Mouse (Mus musculus): Measurements from ENCODE around the gene Zfp622.
"Not testable (repeated sequence)": the region's sequence is repeated elsewhere in the genome, so short reads cannot be mapped to it uniquely, and the experiment has no call there.

The Zfp622 gene

GRCm38 (mm10) chr15:25971596-25971995 lies 12.6 kb upstream of the Zfp622 start:
- ATAC-seq (ENCODE audit: low TSS enrichment): no peak

GRCm38 (mm10) chr15:25972758-25973157 lies 11.4 kb upstream of the Zfp622 start:
- ATAC-seq (ENCODE audit: low TSS enrichment): no peak

- ATAC-seq (ENCODE audit: low TSS enrichment): no peak
These were observed 9.8 kb upstream of the Zfp622 start for GRCm38 (mm10) chr15:25974352-25974751.

GRCm38 (mm10) chr15:25975810-25976209 lies 8.4 kb upstream of the Zfp622 start:
- ATAC-seq (ENCODE audit: low TSS enrichment): no peak

- ATAC-seq (ENCODE audit: low TSS enrichment): not testable (repeated sequence)
These were observed 552 bp upstream of the Zfp622 start for GRCm38 (mm10) chr15:25983614-25984013.

GRCm38 (mm10) chr15:25984734-25985492 lies 747 bp downstream of the Zfp622 start:
- ATAC-seq (ENCODE audit: low TSS enrichment): peak; percentile 41; the same call in 1 of the 2 replicates

GRCm38 (mm10) chr15:25992992-25993727 lies 9.0 kb downstream of the Zfp622 start:
- peak; percentile 74 for ATAC-seq (ENCODE audit: low TSS enrichment)

- peak; percentile 90 for ATAC-seq (ENCODE audit: low TSS enrichment)
These were observed 11.4 kb downstream of the Zfp622 start for GRCm38 (mm10) chr15:25995521-25995920.

GRCm38 (mm10) chr15:25999545-25999944 lies 15.4 kb downstream of the Zfp622 start:
- ATAC-seq (ENCODE audit: low TSS enrichment): not testable (repeated sequence)

- no peak for ATAC-seq (ENCODE audit: low TSS enrichment)
These were observed 24.5 kb downstream of the Zfp622 start for GRCm38 (mm10) chr15:26008621-26009020.

GRCm38 (mm10) chr15:26012891-26013290 lies 28.7 kb downstream of the Zfp622 start:
- peak; percentile 41; the same call in 1 of the 2 replicates for ATAC-seq (ENCODE audit: low TSS enrichment)

GRCm38 (mm10) chr15:26015979-26016665 lies 32.0 kb downstream of the Zfp622 start:
- ATAC-seq (ENCODE audit: low TSS enrichment): no peak

GRCm38 (mm10) chr15:26021721-26022120 lies 37.6 kb downstream of the Zfp622 start:
- ATAC-seq (ENCODE audit: low TSS enrichment): no peak

GRCm38 (mm10) chr15:26022636-26023035 lies 38.5 kb downstream of the Zfp622 start:
- ATAC-seq (ENCODE audit: low TSS enrichment): no peak

- no peak for ATAC-seq (ENCODE audit: low TSS enrichment)
These were observed 47.5 kb downstream of the Zfp622 start for GRCm38 (mm10) chr15:26031692-26032091.

GRCm38 (mm10) chr15:26040567-26040966 lies 56.4 kb downstream of the Zfp622 start:
- no peak for ATAC-seq (ENCODE audit: low TSS enrichment)

- ATAC-seq (ENCODE audit: low TSS enrichment): no peak
These were observed 57.2 kb downstream of the Zfp622 start for GRCm38 (mm10) chr15:26041196-26041947.

Data from frontal cortex, adult (tissue).